Mouse (Mus musculus) thymus, postnatal 10 days (tissue): ENCODE results near the gene Ell3.
"Not testable (repeated sequence)": the region's sequence is repeated elsewhere in the genome, so short reads cannot be mapped to it uniquely, and the experiment has no call there.

Experiments
- DNase-seq, 2 experiments: peaks; one replicate each; pipeline ENCODE4 v3.0.0; 2021; ENCODE audit warnings: low spot score in 2 of 2

Gene Ell3

GRCm38 (mm10) chr2:121444178-121444577 lies at the start of gene Ell3:
Gene Ell3, minus strand, starts transcription at chr2:121444278.
- no peak for DNase-seq

GRCm38 (mm10) chr2:121484403-121484802 lies 40.3 kb upstream of the Ell3 start:
- not testable (repeated sequence) for DNase-seq

DNA sequence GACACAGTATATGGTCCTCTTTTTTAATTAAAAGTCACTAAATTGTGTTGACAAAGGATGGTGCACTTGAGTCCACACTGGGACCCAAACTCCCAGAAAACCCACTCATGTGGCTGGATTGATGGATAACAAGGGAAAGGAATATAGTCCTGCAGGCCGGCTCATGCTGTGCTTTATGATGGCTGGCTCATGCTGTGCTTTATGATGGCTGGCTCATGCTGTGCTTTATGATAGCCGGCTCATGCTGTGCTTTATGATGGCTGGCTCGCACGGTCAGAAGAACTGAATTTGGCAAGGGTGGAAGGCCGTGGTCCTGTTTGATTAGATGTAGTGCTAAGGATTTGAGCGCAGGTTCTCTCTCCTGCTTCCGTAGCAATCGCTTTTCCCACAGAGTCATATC lies 39.5 kb upstream of the Ell3 start:
- no peak for DNase-seq

GRCm38 (mm10) chr2:121480916-121481315 lies 36.8 kb upstream of the Ell3 start:
- not testable (repeated sequence) for DNase-seq

- DNase-seq = peak in 1 of 2 experiments; percentile 49
These were observed 36.4 kb upstream of the Ell3 start for GRCm38 (mm10) chr2:121480498-121480897.

DNA sequence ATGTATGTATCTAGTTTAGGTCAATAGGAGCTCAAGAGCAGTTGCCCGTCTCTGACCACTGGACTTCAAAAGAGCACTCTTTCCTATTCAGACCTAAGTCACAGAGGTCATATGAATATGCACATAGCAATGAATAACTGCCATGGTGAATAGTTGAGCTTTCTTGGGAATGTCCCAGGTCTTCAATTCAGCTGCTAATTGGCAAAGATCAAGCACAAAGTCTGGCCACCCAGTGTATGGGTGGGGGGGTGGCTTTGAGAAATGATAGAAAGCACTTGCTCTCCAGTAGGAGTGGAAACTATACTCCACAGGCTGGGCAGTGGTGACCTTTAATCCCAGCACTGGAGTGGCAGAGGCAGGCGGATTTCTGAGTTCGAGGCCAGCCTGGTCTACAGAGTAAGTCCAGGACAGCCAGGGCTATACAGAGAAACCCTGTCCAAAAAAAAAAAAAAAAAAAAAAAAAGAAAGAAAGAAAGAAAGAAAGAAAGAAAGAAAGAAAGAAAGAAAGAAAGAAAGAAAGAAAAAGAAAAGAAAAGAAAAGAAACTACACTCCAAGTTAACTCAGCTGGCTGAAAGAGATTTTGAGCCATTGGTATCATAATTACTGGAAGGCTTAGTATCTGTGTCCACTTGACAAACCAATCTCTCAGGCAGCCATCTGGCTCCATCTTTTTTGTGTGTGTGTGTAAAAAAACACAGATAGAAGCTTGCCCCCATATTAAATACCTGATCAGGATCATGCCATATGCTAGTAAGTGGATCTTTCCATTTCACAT lies 33.6 kb upstream of the Ell3 start:
- DNase-seq = no peak

- DNase-seq = not testable (repeated sequence)
These were observed 31.2 kb upstream of the Ell3 start for GRCm38 (mm10) chr2:121475306-121475705.

- no peak for DNase-seq
These were observed 30.1 kb upstream of the Ell3 start for GRCm38 (mm10) chr2:121474180-121474535.

DNA sequence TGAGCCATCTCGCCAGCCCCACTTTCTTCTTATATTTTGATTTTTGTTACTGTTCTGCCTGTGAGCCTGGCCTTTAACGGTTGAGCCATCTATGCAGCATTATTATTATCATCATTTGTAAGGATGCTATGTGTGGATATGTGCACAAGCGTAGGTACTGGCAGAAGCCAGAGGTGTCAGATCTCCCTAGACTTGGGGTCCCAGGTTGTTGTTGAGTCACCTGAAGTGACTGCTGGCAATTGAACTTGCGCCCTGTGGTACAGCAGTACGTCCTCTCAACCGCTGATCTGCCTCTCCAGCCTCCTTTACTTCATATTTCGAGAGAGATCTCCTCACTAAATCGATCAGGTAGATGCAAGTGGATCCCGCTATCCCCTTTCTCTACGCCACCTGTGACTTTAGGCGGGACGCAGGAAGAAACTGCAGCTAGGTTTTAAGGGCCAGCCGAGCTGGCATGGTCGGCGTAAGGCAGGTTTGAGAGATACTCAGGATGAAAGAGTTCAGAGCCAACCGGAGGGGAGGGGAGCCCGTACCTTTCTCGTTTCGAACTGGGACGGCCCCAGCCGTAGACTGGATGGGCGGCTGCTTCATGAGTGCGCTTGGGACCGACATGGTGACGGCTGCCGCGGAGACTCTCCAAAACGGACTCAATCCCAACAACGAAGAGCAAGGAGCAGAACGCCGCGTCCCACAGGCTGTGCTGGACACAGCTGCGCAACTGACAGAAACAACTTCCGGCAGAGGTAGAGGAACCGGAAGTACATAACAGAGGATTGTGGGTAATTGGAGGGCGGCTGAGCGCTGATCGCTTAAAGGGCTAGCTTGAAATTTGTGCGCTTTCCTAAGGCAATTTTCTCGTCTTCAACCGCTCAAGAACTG lies 29.5 kb upstream of the Ell3 start, which contains the start of gene Mfap1b:
Gene Mfap1b (minus strand): TSS at position 767 of the 879 bp plus-strand sequence.
- DNase-seq = peak; percentile 66 to 72

DNA sequence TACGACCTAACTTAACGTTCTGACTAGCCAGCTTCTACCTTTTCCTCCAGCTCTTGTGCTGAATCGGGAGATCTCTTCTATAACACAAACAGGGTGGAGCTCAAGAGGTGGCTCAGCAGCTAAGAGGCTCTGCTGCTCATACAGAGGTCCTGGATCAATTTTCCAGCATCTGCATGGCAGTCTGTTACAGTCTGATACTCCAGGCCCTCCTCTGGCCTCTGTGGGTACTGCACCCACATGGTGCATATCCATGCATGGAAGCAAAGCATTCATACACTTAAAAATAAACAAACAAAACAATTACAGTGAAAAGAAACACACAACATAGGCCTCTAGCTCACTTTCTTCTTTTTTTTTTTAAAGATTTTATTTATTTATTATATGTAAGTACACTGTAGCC lies 28.7 kb upstream of the Ell3 start:
- DNase-seq = not testable (repeated sequence)

- not testable (repeated sequence) for DNase-seq
These were observed 24.9 kb upstream of the Ell3 start for GRCm38 (mm10) chr2:121468982-121469381.

DNA sequence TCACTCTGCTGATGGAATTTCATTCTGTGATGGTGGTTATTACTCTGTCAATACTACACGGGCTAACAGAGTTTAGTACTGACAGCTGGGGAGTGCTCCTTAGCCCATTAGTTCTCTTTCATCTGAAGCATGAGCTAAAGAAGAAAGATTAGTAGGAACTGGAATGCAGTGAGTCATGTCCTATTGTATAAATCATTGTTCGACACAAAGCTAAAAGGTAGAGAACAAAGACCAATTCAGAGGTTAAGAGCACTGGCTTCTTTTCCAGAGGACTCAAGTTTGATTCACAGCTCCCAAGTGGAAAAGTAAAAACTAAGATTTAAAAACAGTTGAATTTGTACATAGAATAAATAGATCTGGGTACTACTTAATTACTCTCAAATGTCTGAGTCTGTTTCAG lies 16.0 kb upstream of the Ell3 start:
- no peak for DNase-seq

GRCm38 (mm10) chr2:121456692-121457642 lies 12.9 kb upstream of the Ell3 start, which contains the start of gene Serinc4:
Gene Serinc4, minus strand, starts transcription at chr2:121456781.
- peak; percentile 82 to 83 for DNase-seq

- DNase-seq = no peak
These were observed 11.5 kb upstream of the Ell3 start for GRCm38 (mm10) chr2:121455534-121455933.

GRCm38 (mm10) chr2:121453917-121454316 lies 9.8 kb upstream of the Ell3 start:
- no peak for DNase-seq

DNA sequence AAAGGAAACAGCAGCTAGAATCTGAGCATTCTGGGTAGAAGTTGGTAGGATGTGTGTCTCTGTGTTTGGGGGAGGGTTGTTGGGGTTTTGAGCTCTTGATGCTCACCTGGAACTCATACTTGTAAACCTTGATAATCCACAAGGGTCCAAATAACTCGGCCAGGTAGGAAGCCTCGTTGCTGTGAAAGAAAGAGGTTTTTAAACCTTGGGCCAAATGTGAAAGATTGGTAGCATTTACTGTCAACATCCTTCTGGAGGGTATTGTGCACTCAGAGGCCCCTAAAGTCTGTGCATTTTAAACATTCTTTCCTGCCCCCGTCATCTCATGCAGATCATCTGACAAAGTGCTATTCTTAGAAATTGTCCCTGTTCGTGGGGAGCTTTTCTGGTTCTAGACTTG lies 8.9 kb upstream of the Ell3 start, which contains the start of gene Hypk:
Gene Hypk (plus strand): TSS at position 301 of the 400 bp plus-strand sequence.
- DNase-seq = no peak

DNA sequence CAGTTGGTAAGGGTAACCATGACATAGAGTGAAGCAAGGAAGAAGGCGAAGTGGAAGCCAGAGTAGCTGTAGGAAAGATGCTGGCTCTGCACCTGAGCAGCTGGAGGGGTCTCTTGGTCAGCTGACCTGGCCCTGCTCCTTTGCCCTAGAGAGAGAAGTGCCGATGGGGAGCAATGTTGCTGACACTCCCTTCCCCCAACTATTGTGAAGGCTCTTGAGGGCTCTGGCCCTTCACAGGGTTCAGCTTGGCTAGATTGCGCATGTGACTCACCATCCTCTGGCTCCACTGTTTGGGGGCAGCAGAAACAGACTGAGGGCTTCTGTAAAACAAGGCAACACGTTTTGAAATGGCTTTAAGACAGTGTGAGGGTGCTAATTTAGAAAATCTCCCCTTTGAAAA lies 8.3 kb upstream of the Ell3 start:
- no peak for DNase-seq

DNA sequence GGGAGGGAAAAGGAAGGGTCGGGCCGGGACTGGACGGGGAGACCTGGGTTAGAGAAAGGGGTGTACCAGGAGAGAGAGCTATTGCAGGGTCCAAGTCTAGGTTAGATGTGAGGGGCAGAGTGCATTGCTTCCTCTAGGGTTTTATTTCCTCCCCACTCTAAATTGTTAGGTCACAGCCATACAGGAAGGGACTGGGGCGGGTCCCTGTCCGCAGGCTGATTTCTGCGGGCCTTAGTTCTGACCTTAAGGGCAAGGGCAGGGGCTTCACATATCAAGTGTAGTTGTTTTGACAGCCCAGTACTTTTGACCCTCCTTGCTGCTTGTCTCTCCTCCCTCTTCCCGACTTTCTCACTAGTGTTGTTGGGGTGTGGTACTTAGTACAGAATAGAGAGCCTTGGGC lies 6.0 kb upstream of the Ell3 start:
- DNase-seq = no peak

- no peak for DNase-seq
These were observed 5.5 kb upstream of the Ell3 start for GRCm38 (mm10) chr2:121449545-121450011.

DNA sequence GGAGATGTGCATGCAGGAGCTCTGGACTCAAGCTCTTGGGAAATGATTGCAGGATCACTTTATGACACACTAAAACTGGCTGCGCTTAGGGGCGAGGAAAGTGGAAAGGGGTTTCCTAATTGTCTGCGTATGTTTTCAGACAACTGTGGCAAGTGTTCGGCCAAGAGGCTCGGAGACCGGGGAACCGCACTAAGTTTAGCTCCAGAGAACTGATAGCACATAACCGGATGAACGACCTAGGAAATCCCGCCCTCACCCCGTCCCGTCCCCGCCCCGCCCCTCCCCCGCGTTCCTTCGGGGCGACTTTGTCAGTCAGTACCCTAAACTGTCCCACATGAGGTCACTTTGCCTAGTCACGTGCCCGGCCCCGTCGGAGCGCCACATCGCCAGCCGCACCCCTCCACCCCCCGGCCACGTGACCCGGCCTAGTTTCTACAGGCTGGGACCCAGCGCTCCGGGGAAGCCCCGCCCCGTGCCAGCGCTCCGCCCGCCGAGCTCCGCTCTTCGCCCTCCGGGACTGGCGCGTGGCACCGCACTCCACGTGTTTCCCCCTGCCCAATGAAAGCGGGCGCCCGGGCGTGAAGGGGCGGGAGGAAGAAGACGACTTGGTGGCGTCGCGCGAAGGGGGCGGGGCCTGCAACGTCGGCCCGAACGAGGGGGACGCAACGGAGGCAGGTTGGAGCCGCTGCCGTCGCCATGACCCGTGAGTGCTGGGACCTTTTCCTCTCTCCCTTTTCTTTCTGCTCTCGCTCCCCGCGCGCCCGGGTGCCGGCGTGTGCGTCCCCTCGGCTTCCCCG lies 4.9 kb upstream of the Ell3 start, which contains the start of gene Serf2:
Gene Serf2 (plus strand): TSS at position 457 of the 797 bp plus-strand sequence.
- DNase-seq = peak; percentile 98 to 99
